Mouse (Mus musculus) ES-E14 (cell line): Measurements from ENCODE around the gene Pcsk7.

Experiments
- CHD2 ChIP-seq: IDR thresholded peaks from 2 replicates; pipeline ENCODE4 v1.6.1; 2014; ENCODE audit warnings: mild to moderate bottlenecking, low read depth, low read length, inconsistent platforms
- MAFK ChIP-seq: IDR thresholded peaks from 2 replicates; pipeline ENCODE4 v1.6.1; 2014; ENCODE audit warnings: mild to moderate bottlenecking, low read depth, low read length, inconsistent platforms; ENCODE audit not compliant: insufficient read depth
- ZNF384 ChIP-seq: IDR thresholded peaks from 2 replicates; pipeline ENCODE4 v1.6.1; 2012; ENCODE audit warnings: low read depth, low read length, inconsistent platforms

DNA sequence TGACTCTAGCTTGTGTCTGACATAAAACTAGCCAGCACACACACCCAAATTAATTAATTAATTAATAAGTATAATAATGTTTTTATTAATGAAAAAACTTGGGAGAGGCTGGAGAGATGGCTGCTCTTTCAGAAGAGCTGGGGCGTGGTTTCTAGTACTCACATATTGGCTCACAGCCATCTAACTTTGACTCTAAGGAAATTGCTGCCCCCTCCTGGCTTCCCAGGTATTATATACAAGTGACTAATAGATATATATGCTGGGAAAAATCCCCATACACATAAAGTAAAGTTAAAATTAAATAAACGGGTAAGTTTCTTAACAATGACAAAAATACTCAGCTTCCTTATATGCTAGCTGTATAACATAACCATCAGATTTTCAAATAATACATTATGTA, 28.4 kb upstream of the Pcsk7 start:
- no peak for TF ChIP-seq ZNF384
- no peak for TF ChIP-seq CHD2
- no peak for TF ChIP-seq MAFK
